In genomic region chr13:99849597-99849996, GRCm38 (mm10) we compare ENCODE assay signal across 10 mouse cellular contexts. TPM values are rescaled to one million over a fixed set of nuclear protein-coding genes. Genes with fewer than 3 reads are reported as not detected.
DNase-seq lines count a peak whose midpoint lies in the region; ATAC-seq and TF ChIP-seq lines count a peak whose summit lies in the region.
"Had no signal": no experiment of that assay in that cellular context is flagged by ENCODE, and none has a peak within 500 bp of the region (broad histone marks: within the 10 kb centered on the region; RNA-seq: fewer than 3 reads in every experiment).

No protein-coding gene starts in this region.

- peak; percentile 80 for DNase-seq in heart, adult 11 months
- no peak for DNase-seq in heart, postnatal 14 days
- DNase-seq in thymus, postnatal 25 days = peak; percentile 1
- DNase-seq in thymus, postnatal 36 days = no peak
- DNase-seq in hindbrain, postnatal 0 days (ENCODE audit: low spot score) = peak; percentile 78
- DNase-seq in testis, postnatal 14 days (ENCODE audit: low spot score) = no peak
- no peak for DNase-seq in adrenal gland, adult 2 months

- H3K27ac ChIP-seq in hindbrain, postnatal 0 days = no peak overlapping the region
- H3K27ac ChIP-seq in neural tube, embryonic 12.5 days = no peak overlapping the region
- H3K27ac ChIP-seq: lung, embryonic 15.5 days had no signal

- intact Hi-C loops in heart, postnatal 14 days (cut with DNase I) = no loop called here

- H3K9me3 ChIP-seq in hindbrain, postnatal 0 days (ENCODE audit: low read length) = no peaks in the 10 kb centered on the region
- H3K9me3 ChIP-seq in neural tube, embryonic 12.5 days = no peaks in the 10 kb centered on the region
- H3K9me3 ChIP-seq: lung, embryonic 15.5 days had no signal

- H3K4me1 ChIP-seq in hindbrain, postnatal 0 days (ENCODE audit: insufficient read depth, low read length) = no peaks in the 10 kb centered on the region
- H3K4me1 ChIP-seq in neural tube, embryonic 12.5 days = no peaks in the 10 kb centered on the region

- ATAC-seq in hindbrain, postnatal 0 days = peak; percentile 59; the same call in 1 of the 2 replicates
- no peak for ATAC-seq in neural tube, embryonic 12.5 days (ENCODE audit: low FRiP score, low read depth)

- peak overlapping the region; percentile 34; the same call in 1 of the 2 replicates for H3K4me2 ChIP-seq in hindbrain, postnatal 0 days (ENCODE audit: low read depth, low read length)
- H3K4me2 ChIP-seq in neural tube, embryonic 12.5 days (replicated peaks) = 0 out of 2 replicates have a peak overlapping the region, but pooled peaks have one; percentile 12
- H3K4me2 ChIP-seq: lung, embryonic 15.5 days had no signal

- H3K36me3 ChIP-seq in hindbrain, postnatal 0 days (ENCODE audit: insufficient read depth, low read length) = no peaks in the 10 kb centered on the region
- no peaks in the 10 kb centered on the region for H3K36me3 ChIP-seq in neural tube, embryonic 12.5 days
- H3K36me3 ChIP-seq: lung, embryonic 15.5 days had no signal

- WGBS in hindbrain, postnatal 0 days = 30% methylated on average over 15 of the region's 15 CpGs
- 30% methylated on average over 15 of the region's 15 CpGs for WGBS in neural tube, embryonic 12.5 days

- no peaks in the 10 kb centered on the region for H3K27me3 ChIP-seq in hindbrain, postnatal 0 days (ENCODE audit: insufficient read depth, low read length)
- no peaks in the 10 kb centered on the region for H3K27me3 ChIP-seq in neural tube, embryonic 12.5 days (replicated peaks)
- H3K27me3 ChIP-seq: lung, embryonic 15.5 days had no signal

- TF ChIP-seq CTCF in hindbrain, postnatal 0 days (IDR thresholded peaks at IDR 0.05; ENCODE audit: low read depth) = peak; percentile 75

- no peak overlapping the region for H3K4me3 ChIP-seq in hindbrain, postnatal 0 days (ENCODE audit: low read length)
- no peak overlapping the region for H3K4me3 ChIP-seq in neural tube, embryonic 12.5 days
- H3K4me3 ChIP-seq: erythroblast, embryonic 14.5 days; lung, embryonic 15.5 days had no signal

- H3K9ac ChIP-seq in hindbrain, postnatal 0 days (replicated peaks; ENCODE audit: low read length) = no peak overlapping the region
- H3K9ac ChIP-seq in neural tube, embryonic 12.5 days = no peak overlapping the region
- H3K9ac ChIP-seq: lung, embryonic 15.5 days had no signal

RNA-seq across cellular contexts. Expression of gene Cartpt, which starts 51.3 kb away (rescaled TPM):
- total RNA-seq in heart, postnatal 14 days (2021) = under 1 TPM in 1 of 2 experiments, not detected in 1; 0.36 TPM
- total RNA-seq in hindbrain, postnatal 0 days (2014; rRNA removed) = 18.8 and 29.4 TPM in 2 replicates
- 43.3 and 45.8 TPM in 2 replicates for polyA plus RNA-seq in hindbrain, postnatal 0 days (2015; fragmentation: Nextera tagmentation; extraction: Ambion mirVana)
- 31.3 and 33.4 TPM in 2 replicates for polyA plus RNA-seq in neural tube, embryonic 12.5 days (2016; fragmentation: Nextera tagmentation; extraction: Ambion mirVana)
- total RNA-seq in adrenal gland, adult 2 months (2021) = 10 to 100 TPM; 11.6 to 17.3 TPM
- polyA plus RNA-seq in adrenal gland, adult 2 months (2012; rRNA removed) = 2.4 and 9.3 TPM in 2 replicates
- polyA plus RNA-seq: erythroblast, embryonic 14.5 days had no signal

Comparison
In these comparisons a context has a peak if more than half of its experiments do, and no peak if none do; other contexts are left out.
1. DNase-seq: peak in heart, adult 11 months (single experiment), thymus, postnatal 25 days (single experiment) and hindbrain, postnatal 0 days (single experiment); none in heart, postnatal 14 days (0 of 2), thymus, postnatal 36 days (0 of 2), testis, postnatal 14 days (single experiment) and adrenal gland, adult 2 months (single experiment).
2. RNA of gene Cartpt, which starts 51.3 kb away (total RNA-seq): 18.8 to 29.4 TPM in hindbrain, postnatal 0 days and 11.6 to 17.3 TPM in adrenal gland, adult 2 months; 0.36 TPM in heart, postnatal 14 days; every median in the first group is over 4 times any median in the second.